Mouse (Mus musculus): ENCODE results near the gene Asns. TPM values are rescaled to one million over a fixed set of nuclear protein-coding genes. Genes with fewer than 3 reads are reported as not detected.
"Not testable (repeated sequence)": the region's sequence is repeated elsewhere in the genome, so short reads cannot be mapped to it uniquely, and the experiment has no call there.

The Asns gene
- polyA plus RNA-seq, 1 experiment from 2014 or later, result 44.6 TPM

DNA sequence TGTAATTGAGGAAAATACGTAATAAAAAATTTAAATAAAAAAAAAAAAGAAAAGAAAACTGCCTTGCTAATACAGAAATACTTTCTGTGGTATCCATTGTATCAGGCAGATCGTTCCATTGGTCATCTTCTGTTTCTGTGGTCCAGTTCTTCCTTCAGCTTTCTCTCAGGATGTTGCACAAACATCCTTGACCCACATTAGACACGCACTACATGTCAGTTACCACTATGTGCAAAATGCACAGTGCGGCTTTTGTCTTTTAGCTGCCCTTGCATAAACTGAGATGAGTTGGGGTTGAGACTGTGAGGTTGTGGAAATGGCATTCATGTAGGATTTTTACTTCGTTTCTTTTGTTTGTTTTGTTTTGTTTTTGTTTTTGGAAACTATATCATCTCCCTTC lies 24.7 kb downstream of the Asns start:
- no peaks in the 10 kb centered on the region for H3K36me3 ChIP-seq (ENCODE audit: control insufficient read depth, insufficient read depth, low read length)
- no peak overlapping the region for H3K27ac ChIP-seq (ENCODE audit: low read depth, low read length)
- no peaks in the 10 kb centered on the region for H3K4me1 ChIP-seq (ENCODE audit: control insufficient read depth, insufficient read depth, low read length)
- H3K9ac ChIP-seq (ENCODE audit: low read length), result no peak overlapping the region
- H3K4me3 ChIP-seq (ENCODE audit: low read depth, low read length), result no peak overlapping the region
- no peaks in the 10 kb centered on the region for H3K27me3 ChIP-seq (ENCODE audit: control insufficient read depth, insufficient read depth, low read length)
- WGBS, result 86% methylated on average over 5 of the region's 5 CpGs
- H3K9me3 ChIP-seq (ENCODE audit: control insufficient read depth, low read length), result no peaks in the 10 kb centered on the region
- H3K4me2 ChIP-seq, result no peak overlapping the region
- no peak for ATAC-seq (ENCODE audit: low FRiP score)
- DNase-seq (ENCODE audit: low spot score, missing footprints), result no peak

DNA sequence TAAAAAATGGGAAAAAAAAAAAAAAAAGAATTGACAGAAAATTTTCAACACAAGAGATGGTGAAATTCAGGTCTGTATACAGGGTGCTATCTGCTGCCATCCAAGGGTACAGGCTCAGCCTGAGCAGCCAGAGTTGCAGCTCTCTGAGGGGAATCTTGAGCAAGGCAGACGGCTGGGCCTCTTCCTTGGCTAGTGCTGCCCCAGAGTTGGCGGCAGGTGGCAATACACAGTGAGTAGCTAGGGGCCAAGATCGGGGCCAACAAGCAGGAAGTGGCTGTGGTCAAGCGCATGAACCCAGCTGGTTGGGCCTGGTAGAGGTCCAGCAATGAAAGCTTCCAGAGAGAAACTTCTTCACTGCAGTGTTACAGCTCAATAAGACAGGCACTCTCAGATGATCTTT lies 27.2 kb downstream of the Asns start:
- not testable (repeated sequence) for H3K9ac ChIP-seq (ENCODE audit: low read length); DNase-seq (ENCODE audit: low spot score, missing footprints); ATAC-seq (ENCODE audit: low FRiP score); H3K4me1 ChIP-seq (ENCODE audit: control insufficient read depth, insufficient read depth, low read length); H3K4me2 ChIP-seq; H3K9me3 ChIP-seq (ENCODE audit: control insufficient read depth, low read length); H3K36me3 ChIP-seq (ENCODE audit: control insufficient read depth, insufficient read depth, low read length); H3K4me3 ChIP-seq (ENCODE audit: low read depth, low read length); H3K27me3 ChIP-seq (ENCODE audit: control insufficient read depth, insufficient read depth, low read length); H3K27ac ChIP-seq (ENCODE audit: low read depth, low read length)
- 90% methylated on average over 3 of the region's 4 CpGs for WGBS

DNA sequence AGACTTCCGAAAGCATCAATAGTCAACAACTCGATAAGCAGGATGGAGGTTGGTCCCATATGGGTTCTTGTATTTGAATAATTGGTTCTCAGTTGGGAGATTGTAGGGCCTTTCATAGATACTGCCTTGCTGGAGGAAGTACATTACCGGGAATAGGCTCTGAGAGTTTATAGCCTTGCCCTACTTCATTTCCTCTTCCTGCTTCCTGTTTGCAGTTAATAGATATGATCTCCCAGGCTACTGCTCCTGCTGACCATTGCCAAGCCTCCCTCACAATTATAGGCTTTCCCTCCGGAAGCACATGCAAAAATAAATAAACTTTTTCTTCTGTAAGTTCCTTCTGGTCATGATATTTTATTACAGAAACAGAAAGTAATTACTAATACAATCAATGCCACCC lies 31.6 kb downstream of the Asns start:
- WGBS, result 80% methylated on average over 4 of the region's 4 CpGs
- ATAC-seq (ENCODE audit: low FRiP score) (no peak), DNase-seq (ENCODE audit: low spot score, missing footprints) (no peak)
- no peak overlapping the region for H3K4me3 ChIP-seq (ENCODE audit: low read depth, low read length)
- H3K27me3 ChIP-seq (ENCODE audit: control insufficient read depth, insufficient read depth, low read length), result no peaks in the 10 kb centered on the region
- no peak overlapping the region for H3K9ac ChIP-seq (ENCODE audit: low read length)
- no peaks in the 10 kb centered on the region for H3K9me3 ChIP-seq (ENCODE audit: control insufficient read depth, low read length)
- no peak overlapping the region for H3K27ac ChIP-seq (ENCODE audit: low read depth, low read length)
- no peaks in the 10 kb centered on the region for H3K36me3 ChIP-seq (ENCODE audit: control insufficient read depth, insufficient read depth, low read length)
- no peak overlapping the region for H3K4me2 ChIP-seq
- H3K4me1 ChIP-seq (ENCODE audit: control insufficient read depth, insufficient read depth, low read length), result no peaks in the 10 kb centered on the region

- Histone ChIP-seq H3K4me3 (ENCODE audit: low read depth, low read length) (no peak overlapping the region), H3K4me1 (ENCODE audit: control insufficient read depth, insufficient read depth, low read length) (no peaks in the 10 kb centered on the region), H3K9me3 (ENCODE audit: control insufficient read depth, low read length) (no peaks in the 10 kb centered on the region), H3K27me3 (ENCODE audit: control insufficient read depth, insufficient read depth, low read length) (no peaks in the 10 kb centered on the region), H3K9ac (ENCODE audit: low read length) (no peak overlapping the region), H3K4me2 (no peak overlapping the region), H3K36me3 (ENCODE audit: control insufficient read depth, insufficient read depth, low read length) (no peaks in the 10 kb centered on the region), H3K27ac (ENCODE audit: low read depth, low read length) (no peak overlapping the region)
- 63% methylated on average over 5 of the region's 5 CpGs for WGBS
- DNase-seq (ENCODE audit: low spot score, missing footprints) (peak; percentile 88), ATAC-seq (ENCODE audit: low FRiP score) (0 out of 2 replicates have a peak, but pooled peaks have one; percentile 48)
Measured at GRCm38 (mm10) chr6:7660377-7661080, 32.5 kb downstream of the Asns start.

DNA sequence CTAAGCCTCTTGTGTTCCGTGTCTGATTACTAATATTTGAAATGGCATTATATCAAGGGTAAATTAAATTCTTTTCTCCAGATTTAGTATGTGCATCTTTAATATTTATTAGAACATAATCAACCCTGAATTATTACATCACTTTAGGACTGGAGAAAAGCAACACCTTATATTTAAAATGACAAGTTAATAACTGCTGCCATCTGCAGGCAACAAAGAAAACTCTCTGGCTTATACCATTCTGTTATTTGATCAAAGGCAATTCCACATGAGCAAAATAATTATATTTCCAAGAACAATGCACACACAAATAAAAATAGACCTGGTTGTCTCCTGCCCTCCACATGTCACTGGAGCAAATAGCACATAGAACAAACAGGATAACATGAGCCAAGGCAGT lies 36.5 kb downstream of the Asns start:
- Histone ChIP-seq H3K9ac (ENCODE audit: low read length) (no peak overlapping the region), H3K27me3 (ENCODE audit: control insufficient read depth, insufficient read depth, low read length) (no peaks in the 10 kb centered on the region), H3K4me2 (no peak overlapping the region), H3K9me3 (ENCODE audit: control insufficient read depth, low read length) (no peaks in the 10 kb centered on the region), H3K4me3 (ENCODE audit: low read depth, low read length) (no peak overlapping the region), H3K4me1 (ENCODE audit: control insufficient read depth, insufficient read depth, low read length) (no peaks in the 10 kb centered on the region), H3K36me3 (ENCODE audit: control insufficient read depth, insufficient read depth, low read length) (no peaks in the 10 kb centered on the region), H3K27ac (ENCODE audit: low read depth, low read length) (no peak overlapping the region)
- 88% methylated on average over 1 of the region's 1 CpGs for WGBS
- ATAC-seq (ENCODE audit: low FRiP score) (no peak), DNase-seq (ENCODE audit: low spot score, missing footprints) (no peak)

GRCm38 (mm10) chr6:7648458-7648857 lies 44.6 kb downstream of the Asns start:
- Histone ChIP-seq H3K36me3 (ENCODE audit: control insufficient read depth, insufficient read depth, low read length) (no peaks in the 10 kb centered on the region), H3K9ac (ENCODE audit: low read length) (no peak overlapping the region), H3K4me3 (ENCODE audit: low read depth, low read length) (no peak overlapping the region), H3K4me1 (ENCODE audit: control insufficient read depth, insufficient read depth, low read length) (no peaks in the 10 kb centered on the region), H3K4me2 (no peak overlapping the region), H3K27ac (ENCODE audit: low read depth, low read length) (no peak overlapping the region), H3K9me3 (ENCODE audit: control insufficient read depth, low read length) (no peaks in the 10 kb centered on the region), H3K27me3 (ENCODE audit: control insufficient read depth, insufficient read depth, low read length) (no peaks in the 10 kb centered on the region)
- ATAC-seq (ENCODE audit: low FRiP score) (no peak), DNase-seq (ENCODE audit: low spot score, missing footprints) (no peak)

Other genes starting within 250 kb of the Asns start
- gene Tac1, start 138.4 kb downstream of the Asns start, polyA plus RNA-seq (2014; fragmentation: Nextera tagmentation; extraction: Ambion mirVana), result 14.9 and 16.8 TPM in 2 replicates
- gene C1galt1, start 151.6 kb upstream of the Asns start, polyA plus RNA-seq (2014; fragmentation: Nextera tagmentation; extraction: Ambion mirVana), result 2.6 and 3.1 TPM in 2 replicates